Mouse (Mus musculus): ENCODE data around the gene Apba2. TPM values are rescaled to one million over a fixed set of nuclear protein-coding genes. Genes with fewer than 3 reads are reported as not detected.
A peak's percentile ranks its signal among the peaks of the same experiment; 100 is the strongest.

Gene Apba2
- polyA plus RNA-seq, 1 experiment from 2014 or later, result 3.2 TPM

- 45% methylated on average over 4 of the region's 4 CpGs for WGBS
- ATAC-seq (ENCODE audit: low FRiP score, low TSS enrichment), result no peak
- Histone ChIP-seq H3K36me3 (ENCODE audit: insufficient read depth, low read length) (no peaks in the 10 kb centered on the region), H3K9me3 (ENCODE audit: low read length) (no peaks in the 10 kb centered on the region), H3K9ac (replicated peaks; ENCODE audit: low read length) (no peak overlapping the region), H3K27me3 (ENCODE audit: insufficient read depth, low read length) (no peaks in the 10 kb centered on the region), H3K4me2 (replicated peaks; ENCODE audit: low read depth, low read length) (no peak overlapping the region), H3K4me3 (ENCODE audit: low read length) (no peak overlapping the region), H3K27ac (ENCODE audit: low read length) (no peak overlapping the region), H3K4me1 (ENCODE audit: insufficient read depth, low read length) (no peaks in the 10 kb centered on the region)
These were observed 78.4 kb downstream of the Apba2 start for GRCm38 (mm10) chr7:64579887-64580286.

GRCm38 (mm10) chr7:64580293-64580692 is 78.8 kb downstream of the Apba2 start:
- H3K9me3 ChIP-seq (ENCODE audit: low read length), result no peaks in the 10 kb centered on the region
- no peaks in the 10 kb centered on the region for H3K36me3 ChIP-seq (ENCODE audit: insufficient read depth, low read length)
- H3K4me3 ChIP-seq (ENCODE audit: low read length), result no peak overlapping the region
- no peak overlapping the region for H3K4me2 ChIP-seq (replicated peaks; ENCODE audit: low read depth, low read length)
- no peak overlapping the region for H3K9ac ChIP-seq (replicated peaks; ENCODE audit: low read length)
- WGBS, result 60% methylated on average over 4 of the region's 4 CpGs
- ATAC-seq (ENCODE audit: low FRiP score, low TSS enrichment), result no peak
- no peaks in the 10 kb centered on the region for H3K27me3 ChIP-seq (ENCODE audit: insufficient read depth, low read length)
- H3K4me1 ChIP-seq (ENCODE audit: insufficient read depth, low read length), result no peaks in the 10 kb centered on the region
- no peak overlapping the region for H3K27ac ChIP-seq (ENCODE audit: low read length)

GRCm38 (mm10) chr7:64582358-64582757 is 80.9 kb downstream of the Apba2 start:
- WGBS, result 56% methylated on average over 8 of the region's 8 CpGs
- H3K27me3 ChIP-seq (ENCODE audit: insufficient read depth, low read length), result no peaks in the 10 kb centered on the region
- H3K4me3 ChIP-seq (ENCODE audit: low read length), result no peak overlapping the region
- H3K27ac ChIP-seq (ENCODE audit: low read length), result no peak overlapping the region
- no peaks in the 10 kb centered on the region for H3K9me3 ChIP-seq (ENCODE audit: low read length)
- H3K9ac ChIP-seq (replicated peaks; ENCODE audit: low read length), result no peak overlapping the region
- no peaks in the 10 kb centered on the region for H3K4me1 ChIP-seq (ENCODE audit: insufficient read depth, low read length)
- H3K36me3 ChIP-seq (ENCODE audit: insufficient read depth, low read length), result no peaks in the 10 kb centered on the region
- no peak for ATAC-seq (ENCODE audit: low FRiP score, low TSS enrichment)
- no peak overlapping the region for H3K4me2 ChIP-seq (replicated peaks; ENCODE audit: low read depth, low read length)

GRCm38 (mm10) chr7:64583670-64584121 is 82.2 kb downstream of the Apba2 start:
- H3K36me3 ChIP-seq (ENCODE audit: insufficient read depth, low read length), result no peaks in the 10 kb centered on the region
- no peaks in the 10 kb centered on the region for H3K9me3 ChIP-seq (ENCODE audit: low read length)
- H3K4me1 ChIP-seq (ENCODE audit: insufficient read depth, low read length), result no peaks in the 10 kb centered on the region
- no peak overlapping the region for H3K9ac ChIP-seq (replicated peaks; ENCODE audit: low read length)
- H3K4me3 ChIP-seq (ENCODE audit: low read length), result no peak overlapping the region
- H3K4me2 ChIP-seq (replicated peaks; ENCODE audit: low read depth, low read length), result no peak overlapping the region
- no peak for ATAC-seq (ENCODE audit: low FRiP score, low TSS enrichment)
- no peak overlapping the region for H3K27ac ChIP-seq (ENCODE audit: low read length)
- 78% methylated on average over 6 of the region's 6 CpGs for WGBS
- no peaks in the 10 kb centered on the region for H3K27me3 ChIP-seq (ENCODE audit: insufficient read depth, low read length)

GRCm38 (mm10) chr7:64586133-64586532 is 84.6 kb downstream of the Apba2 start:
- WGBS, result 78% methylated on average over 4 of the region's 4 CpGs
- Histone ChIP-seq H3K4me2 (replicated peaks; ENCODE audit: low read depth, low read length) (no peak overlapping the region), H3K27me3 (ENCODE audit: insufficient read depth, low read length) (no peaks in the 10 kb centered on the region), H3K36me3 (ENCODE audit: insufficient read depth, low read length) (no peaks in the 10 kb centered on the region), H3K9ac (replicated peaks; ENCODE audit: low read length) (no peak overlapping the region), H3K4me3 (ENCODE audit: low read length) (no peak overlapping the region), H3K4me1 (ENCODE audit: insufficient read depth, low read length) (no peaks in the 10 kb centered on the region), H3K9me3 (ENCODE audit: low read length) (no peaks in the 10 kb centered on the region), H3K27ac (ENCODE audit: low read length) (no peak overlapping the region)
- no peak for ATAC-seq (ENCODE audit: low FRiP score, low TSS enrichment)

GRCm38 (mm10) chr7:64586571-64586970 is 85.1 kb downstream of the Apba2 start:
- Histone ChIP-seq H3K27ac (ENCODE audit: low read length) (no peak overlapping the region), H3K27me3 (ENCODE audit: insufficient read depth, low read length) (no peaks in the 10 kb centered on the region), H3K4me2 (replicated peaks; ENCODE audit: low read depth, low read length) (no peak overlapping the region), H3K9me3 (ENCODE audit: low read length) (no peaks in the 10 kb centered on the region), H3K4me1 (ENCODE audit: insufficient read depth, low read length) (no peaks in the 10 kb centered on the region), H3K9ac (replicated peaks; ENCODE audit: low read length) (no peak overlapping the region), H3K4me3 (ENCODE audit: low read length) (no peak overlapping the region), H3K36me3 (ENCODE audit: insufficient read depth, low read length) (no peaks in the 10 kb centered on the region)
- WGBS, result 91% methylated on average over 3 of the region's 3 CpGs
- ATAC-seq (ENCODE audit: low FRiP score, low TSS enrichment), result no peak

GRCm38 (mm10) chr7:64588636-64589389 is 87.3 kb downstream of the Apba2 start:
- Histone ChIP-seq H3K9me3 (ENCODE audit: low read length) (no peaks in the 10 kb centered on the region), H3K27ac (ENCODE audit: low read length) (no peak overlapping the region), H3K4me2 (replicated peaks; ENCODE audit: low read depth, low read length) (no peak overlapping the region), H3K4me3 (ENCODE audit: low read length) (no peak overlapping the region), H3K4me1 (ENCODE audit: insufficient read depth, low read length) (no peaks in the 10 kb centered on the region), H3K9ac (replicated peaks; ENCODE audit: low read length) (no peak overlapping the region), H3K27me3 (ENCODE audit: insufficient read depth, low read length) (no peaks in the 10 kb centered on the region), H3K36me3 (ENCODE audit: insufficient read depth, low read length) (no peaks in the 10 kb centered on the region)
- 76% methylated on average over 11 of the region's 11 CpGs for WGBS
- no peak for ATAC-seq (ENCODE audit: low FRiP score, low TSS enrichment)

- ATAC-seq (ENCODE audit: low FRiP score, low TSS enrichment), result 0 out of 2 replicates have a peak, but pooled peaks have one; percentile 35
- 60% methylated on average over 6 of the region's 6 CpGs for WGBS
- H3K4me3 ChIP-seq (ENCODE audit: low read length), result no peak overlapping the region
- H3K4me2 ChIP-seq (replicated peaks; ENCODE audit: low read depth, low read length), result no peak overlapping the region
- H3K36me3 ChIP-seq (ENCODE audit: insufficient read depth, low read length), result no peaks in the 10 kb centered on the region
- H3K9ac ChIP-seq (replicated peaks; ENCODE audit: low read length), result no peak overlapping the region
- no peak overlapping the region for H3K27ac ChIP-seq (ENCODE audit: low read length)
- no peaks in the 10 kb centered on the region for H3K27me3 ChIP-seq (ENCODE audit: insufficient read depth, low read length)
- H3K9me3 ChIP-seq (ENCODE audit: low read length), result no peaks in the 10 kb centered on the region
- H3K4me1 ChIP-seq (ENCODE audit: insufficient read depth, low read length), result no peaks in the 10 kb centered on the region
These were observed 93.8 kb downstream of the Apba2 start for GRCm38 (mm10) chr7:64595256-64595655.

- WGBS, result 52% methylated on average over 9 of the region's 9 CpGs
- Histone ChIP-seq H3K4me1 (ENCODE audit: insufficient read depth, low read length) (no peaks in the 10 kb centered on the region), H3K9ac (replicated peaks; ENCODE audit: low read length) (no peak overlapping the region), H3K4me3 (ENCODE audit: low read length) (no peak overlapping the region), H3K4me2 (replicated peaks; ENCODE audit: low read depth, low read length) (no peak overlapping the region), H3K9me3 (ENCODE audit: low read length) (no peaks in the 10 kb centered on the region), H3K27me3 (ENCODE audit: insufficient read depth, low read length) (no peaks in the 10 kb centered on the region), H3K36me3 (ENCODE audit: insufficient read depth, low read length) (no peaks in the 10 kb centered on the region), H3K27ac (ENCODE audit: low read length) (no peak overlapping the region)
- ATAC-seq (ENCODE audit: low FRiP score, low TSS enrichment), result no peak
These were observed 95.1 kb downstream of the Apba2 start for GRCm38 (mm10) chr7:64596652-64597051.

- 81% methylated on average over 3 of the region's 3 CpGs for WGBS
- ATAC-seq (ENCODE audit: low FRiP score, low TSS enrichment), result no peak
- no peak overlapping the region for H3K4me2 ChIP-seq (replicated peaks; ENCODE audit: low read depth, low read length)
- peaks cover 5% of the 10 kb centered on the region; the same call in 1 of the 2 replicates for H3K9me3 ChIP-seq (ENCODE audit: low read length)
- no peaks in the 10 kb centered on the region for H3K36me3 ChIP-seq (ENCODE audit: insufficient read depth, low read length)
- no peaks in the 10 kb centered on the region for H3K4me1 ChIP-seq (ENCODE audit: insufficient read depth, low read length)
- no peak overlapping the region for H3K27ac ChIP-seq (ENCODE audit: low read length)
- H3K9ac ChIP-seq (replicated peaks; ENCODE audit: low read length), result no peak overlapping the region
- H3K4me3 ChIP-seq (ENCODE audit: low read length), result no peak overlapping the region
- no peaks in the 10 kb centered on the region for H3K27me3 ChIP-seq (ENCODE audit: insufficient read depth, low read length)
These were observed 108.4 kb downstream of the Apba2 start for GRCm38 (mm10) chr7:64609866-64610265.

Data from kidney, embryonic 16.5 days (tissue).